Mouse (Mus musculus): Measurements from ENCODE around the gene Flcn. TPM values are rescaled to one million over a fixed set of nuclear protein-coding genes. Genes with fewer than 3 reads are reported as not detected.

The Flcn gene
- total and polyA plus RNA-seq, 3 experiments: 31.7 to 36.1 (median 35.1) TPM

DNA sequence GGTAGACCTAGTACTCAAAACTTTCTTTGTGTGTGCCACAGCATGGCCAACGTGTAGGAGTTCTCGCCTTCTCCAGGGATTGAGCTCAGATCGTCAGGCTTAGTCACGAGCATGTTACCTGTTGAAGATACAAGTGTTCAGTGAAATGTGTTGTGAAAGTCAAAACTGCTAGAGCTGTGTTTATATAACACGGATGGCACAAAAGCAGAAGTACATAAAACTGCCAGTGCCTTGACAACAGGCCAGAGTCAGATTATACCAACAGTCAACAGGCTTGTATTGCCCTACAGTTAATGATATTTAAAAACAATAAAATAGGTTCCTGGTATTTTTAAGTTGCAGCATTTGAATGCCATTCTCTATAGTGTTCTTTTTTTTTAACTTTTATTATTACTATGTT lies 64.0 kb downstream of the Flcn start:
- Histone ChIP-seq H3K27ac (ENCODE audit: insufficient read depth, low read depth) (no peak overlapping the region), H3K9ac (ENCODE audit: insufficient read depth, low read depth) (no peak overlapping the region), H3K4me2 (ENCODE audit: insufficient read depth, low read depth, poor library complexity, severe bottlenecking) (no peak overlapping the region), H3K27me3 (replicated peaks) (no peaks in the 10 kb centered on the region), H3K4me1 (ENCODE audit: control insufficient read depth in 1 of 2, insufficient read depth in 2 of 2) (peaks cover 0 to 6% of the 10 kb centered on the region in 2 experiments; a peak in 2 of 4 replicates), H3K4me3 (replicated peaks in 1 of 3; ENCODE audit: low read depth in 2 of 3, low read length in 2 of 3, poor library complexity in 1 of 3) (no peak overlapping the region), H3K36me3 (replicated peaks in 1 of 2; ENCODE audit: control insufficient read depth in 1 of 2, insufficient read depth in 1 of 2, low read length in 1 of 2) (peaks cover 23 to 72% of the 10 kb centered on the region in 2 experiments), H3K9me3 (replicated peaks; ENCODE audit: low read length) (no peaks in the 10 kb centered on the region), H3K79me2 (replicated peaks; ENCODE audit: control insufficient read depth, extremely low read depth, insufficient read depth, poor library complexity, severe bottlenecking) (no peaks in the 10 kb centered on the region)
- dilution Hi-C loops (cut with MboI; ENCODE audit: extremely low pct_ligation_motif_present, extremely low pct_unique_long_range_greater_than_20kb, low sequenced_read_pairs) (no loop called here), in situ Hi-C loops (cut with MboI; ENCODE audit: low pct_ligation_motif_present, low pct_unique_long_range_greater_than_20kb, low sequenced_read_pairs) (no loop called here)
- TF ChIP-seq ZNF384 (IDR thresholded peaks at IDR 0.05; ENCODE audit: low read depth, low read length): no peak
- no peak for DNase-seq (ENCODE audit: extremely low read depth)

- in situ Hi-C loops (cut with MboI; ENCODE audit: low pct_ligation_motif_present, low pct_unique_long_range_greater_than_20kb, low sequenced_read_pairs): no loop called here
- Histone ChIP-seq H3K4me2 (ENCODE audit: insufficient read depth, low read depth, poor library complexity, severe bottlenecking) (no peak overlapping the region), H3K79me2 (replicated peaks; ENCODE audit: control insufficient read depth, extremely low read depth, insufficient read depth, poor library complexity, severe bottlenecking) (no peaks in the 10 kb centered on the region), H3K4me3 (replicated peaks in 1 of 3; ENCODE audit: low read depth in 2 of 3, low read length in 2 of 3, poor library complexity in 1 of 3) (no peak overlapping the region), H3K9me3 (replicated peaks; ENCODE audit: low read length) (no peaks in the 10 kb centered on the region), H3K9ac (ENCODE audit: insufficient read depth, low read depth) (no peak overlapping the region), H3K4me1 (ENCODE audit: control insufficient read depth in 1 of 2, insufficient read depth in 2 of 2) (peaks cover 0 to 17% of the 10 kb centered on the region in 2 experiments; a peak in 2 of 4 replicates), H3K27me3 (replicated peaks) (no peaks in the 10 kb centered on the region), H3K27ac (ENCODE audit: insufficient read depth, low read depth) (no peak overlapping the region), H3K36me3 (replicated peaks in 1 of 2; ENCODE audit: control insufficient read depth in 1 of 2, insufficient read depth in 1 of 2, low read length in 1 of 2) (peaks cover 23 to 73% of the 10 kb centered on the region in 2 experiments)
- dilution Hi-C loops (cut with MboI; ENCODE audit: extremely low pct_ligation_motif_present, extremely low pct_unique_long_range_greater_than_20kb, low sequenced_read_pairs): no loop called here
- no peak for TF ChIP-seq IRF4 (IDR thresholded peaks at IDR 0.05; ENCODE audit: low read depth, low read length)
- no peak for TF ChIP-seq MXI1 (IDR thresholded peaks at IDR 0.05; ENCODE audit: low read depth, low read length)
- no peak for TF ChIP-seq GABPA (IDR thresholded peaks at IDR 0.05; ENCODE audit: insufficient replicate concordance, low read depth, low read length)
- no peak for TF ChIP-seq ELF1 (IDR thresholded peaks at IDR 0.05; ENCODE audit: low read depth, low read length)
- TF ChIP-seq MEF2A (IDR thresholded peaks at IDR 0.05; ENCODE audit: borderline replicate concordance, low read depth, low read length): no peak
- no peak for TF ChIP-seq NRF1 (IDR thresholded peaks at IDR 0.05; ENCODE audit: low read depth, low read length)
- TF ChIP-seq E2F4 (IDR thresholded peaks at IDR 0.05; ENCODE audit: insufficient replicate concordance, low read depth, low read length): no peak
- no peak for TF ChIP-seq ZNF384 (IDR thresholded peaks at IDR 0.05; ENCODE audit: low read depth, low read length)
- TF ChIP-seq SIN3A (IDR thresholded peaks at IDR 0.05; ENCODE audit: low read length): no peak
- no peak for TF ChIP-seq UBTF (IDR thresholded peaks at IDR 0.05; ENCODE audit: low read depth, low read length)
- TF ChIP-seq ZKSCAN1 (IDR thresholded peaks at IDR 0.05; ENCODE audit: borderline replicate concordance, low read depth, low read length): no peak
- TF ChIP-seq KAT2A (IDR thresholded peaks at IDR 0.05; ENCODE audit: insufficient replicate concordance, low read length): no peak
- TF ChIP-seq EP300 (IDR thresholded peaks at IDR 0.05; ENCODE audit: low read length): no peak
- no peak for TF ChIP-seq JUN (IDR thresholded peaks at IDR 0.05; ENCODE audit: insufficient read depth, low read depth, low read length)
- TF ChIP-seq USF1 (IDR thresholded peaks at IDR 0.05; ENCODE audit: low read depth, low read length): no peak
- no peak for DNase-seq (ENCODE audit: extremely low read depth)
Measured at GRCm38 (mm10) chr11:59744374-59744773, 65.4 kb downstream of the Flcn start.
